Mouse (Mus musculus): ENCODE data around the gene Ppp1cc.

- no peak for TF ChIP-seq GATA1 (IDR thresholded peaks at IDR 0.05; ENCODE audit: borderline replicate concordance, low read length)
- TF ChIP-seq FLI1 (IDR thresholded peaks at IDR 0.05; ENCODE audit: low read length) = no peak
Measured at GRCm38 (mm10) chr5:122166636-122167161, 8.6 kb downstream of the Ppp1cc start.

All from megakaryocyte, embryonic 14.5 days (primary cell).